Mouse (Mus musculus) embryonic fibroblast, embryonic 13.5 days (primary cell): ENCODE measurements around the gene Rngtt. TPM values are rescaled to one million over a fixed set of nuclear protein-coding genes. Genes with fewer than 3 reads are reported as not detected.

ENCODE experiments used
- H3K27ac ChIP-seq: 2 replicates; pipeline ENCODE4 v1.5.1; 2012; ENCODE audit warnings: low read length, control low read depth, inconsistent platforms; ENCODE audit not compliant: insufficient read depth
- H3K4me1 ChIP-seq: 2 replicates; pipeline ENCODE4 v1.6.1; 2011; ENCODE audit warnings: low read length; ENCODE audit not compliant: control insufficient read depth, insufficient read depth
- H3K4me3 ChIP-seq: 2 replicates; pipeline ENCODE4 v1.5.1; 2011; ENCODE audit warnings: mild to moderate bottlenecking, control low read depth, low read length; ENCODE audit not compliant: insufficient read depth
- CTCF ChIP-seq: IDR thresholded peaks from 2 replicates; pipeline ENCODE4 v1.5.1; 2011; ENCODE audit warnings: mild to moderate bottlenecking, control low read depth, low read length, moderate library complexity, borderline replicate concordance; ENCODE audit not compliant: insufficient read depth
- POLR2A ChIP-seq: IDR thresholded peaks from 2 replicates; pipeline ENCODE4 v1.6.1; 2011; ENCODE audit warnings: low read depth, mild to moderate bottlenecking, control low read depth, low read length, moderate library complexity
- polyA plus RNA-seq: library from polyadenylated mRNA; stranded (reverse); fragments of >200 nt; gene quantifications from 2 replicates; pipeline ENCODE4 v1.2.4, GENCODE M21; 2011; ENCODE audit warnings: low read depth; ENCODE audit not compliant: missing spikeins, insufficient read length

Gene Rngtt
- polyA plus RNA-seq, 1 experiment, result 30.7 TPM

DNA sequence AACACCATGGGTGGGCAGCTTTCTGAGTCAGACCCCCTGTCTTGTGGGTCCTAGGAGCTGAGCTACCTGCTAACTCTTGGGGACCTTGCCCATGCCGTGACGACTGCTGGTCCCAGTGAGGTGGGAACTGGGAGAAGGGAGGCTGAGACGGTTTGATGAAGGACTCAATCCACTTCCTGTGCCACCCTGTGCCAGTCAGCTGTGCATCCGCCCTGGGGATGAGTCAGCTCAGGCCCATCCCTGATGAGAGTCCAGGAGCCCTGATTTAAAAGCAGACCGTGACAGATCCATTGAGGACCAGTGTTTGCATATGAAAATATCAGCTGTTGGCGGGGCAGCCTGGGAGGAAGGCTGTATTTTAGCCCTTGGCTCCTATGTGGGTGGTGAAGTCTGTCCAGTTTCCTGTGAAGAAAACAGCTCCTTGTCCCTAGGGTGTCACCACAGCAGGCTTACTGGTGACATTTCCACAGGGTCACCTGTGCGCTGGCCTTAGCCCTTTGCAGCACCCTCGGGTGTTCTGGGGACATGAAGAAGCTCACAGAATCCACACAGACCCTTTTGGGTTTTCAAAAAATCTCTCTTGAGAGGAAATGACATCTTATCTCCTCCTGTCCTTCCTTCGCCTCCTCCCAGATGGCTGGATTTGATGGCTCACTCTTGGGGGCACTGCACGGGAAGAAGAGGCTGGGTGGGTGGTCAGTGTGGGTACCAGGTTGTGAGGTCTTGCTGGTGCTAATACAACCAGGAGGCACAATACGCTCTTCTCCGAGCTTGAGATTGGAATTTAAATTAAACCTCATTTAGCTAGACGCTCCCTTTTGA is 234.9 kb downstream of the Rngtt start:
- no peak overlapping the region for H3K27ac ChIP-seq
- no peaks in the 10 kb centered on the region for H3K4me1 ChIP-seq
- no peak overlapping the region for H3K4me3 ChIP-seq
- TF ChIP-seq CTCF (no peak), POLR2A (no peak)

DNA sequence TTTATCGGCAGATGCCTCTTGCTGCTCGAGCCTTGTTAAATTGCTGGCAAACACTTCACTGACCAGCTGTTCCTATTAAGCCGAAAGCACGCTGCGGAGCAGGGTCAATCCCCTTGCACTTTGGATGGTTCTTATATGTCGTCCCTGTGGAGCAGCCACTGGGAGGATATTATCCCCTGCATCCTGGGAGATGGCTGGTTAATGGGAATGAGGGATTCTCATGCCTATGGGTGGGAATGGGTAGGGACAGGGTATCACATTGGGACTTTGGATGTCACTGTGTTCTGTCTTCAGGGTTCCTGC is 235.4 kb downstream of the Rngtt start:
- TF ChIP-seq CTCF, result no peak
- TF ChIP-seq POLR2A, result no peak
- no peak overlapping the region for H3K4me3 ChIP-seq
- H3K27ac ChIP-seq, result no peak overlapping the region
- no peaks in the 10 kb centered on the region for H3K4me1 ChIP-seq

DNA sequence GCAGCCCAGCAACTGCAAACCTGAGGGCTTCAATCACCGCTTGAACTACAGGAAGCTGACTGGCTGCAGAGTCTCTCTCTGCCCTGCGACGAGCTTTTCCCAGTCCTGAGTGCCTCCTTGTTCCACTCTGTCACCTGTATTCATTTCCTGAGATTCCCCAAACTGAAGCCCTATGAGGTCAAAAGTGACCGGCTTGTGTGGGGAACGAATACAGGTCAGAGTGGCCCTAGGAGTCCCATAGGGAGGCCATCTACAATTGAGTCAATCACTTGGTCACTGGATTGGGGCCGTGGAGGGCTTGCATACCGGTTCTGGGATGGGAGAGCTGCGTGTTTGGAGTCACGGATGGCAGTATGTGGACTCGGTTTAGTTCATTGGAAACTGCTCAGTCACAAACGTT is 236.2 kb downstream of the Rngtt start:
- no peak overlapping the region for H3K27ac ChIP-seq
- TF ChIP-seq POLR2A (no peak), CTCF (no peak)
- H3K4me1 ChIP-seq, result no peaks in the 10 kb centered on the region
- H3K4me3 ChIP-seq, result no peak overlapping the region

DNA sequence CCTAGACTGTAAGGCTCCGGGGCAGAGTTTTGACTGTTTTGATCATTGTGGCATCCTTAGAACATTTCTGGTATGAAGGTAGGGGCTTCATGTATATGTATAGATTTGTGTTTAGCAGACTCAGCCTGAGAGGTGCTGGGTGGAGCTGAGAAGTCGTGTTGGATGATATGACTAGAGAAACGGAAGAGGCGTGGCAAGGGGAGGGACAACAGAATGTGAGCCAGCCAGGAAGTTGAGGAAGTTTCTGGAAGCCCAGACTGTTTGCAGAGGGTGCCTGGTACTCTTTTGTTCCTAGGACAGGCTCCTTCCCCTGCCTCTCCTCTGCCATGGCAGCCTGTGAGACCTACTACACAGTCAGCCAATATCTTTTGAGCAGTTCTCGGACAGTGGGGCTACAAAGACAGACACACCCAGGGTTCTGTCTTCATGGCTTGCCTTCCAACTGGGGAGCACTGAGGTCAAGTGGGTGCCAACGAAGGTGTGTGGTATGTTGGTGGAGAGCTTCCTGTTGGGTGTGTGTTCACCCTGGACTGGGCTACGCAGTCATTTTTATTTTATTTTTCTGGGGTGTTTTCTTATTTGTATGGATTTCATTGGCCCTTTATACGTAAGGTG is 237.3 kb downstream of the Rngtt start:
- no peak overlapping the region for H3K4me3 ChIP-seq
- H3K27ac ChIP-seq, result no peak overlapping the region
- TF ChIP-seq POLR2A (no peak), CTCF (no peak)
- no peaks in the 10 kb centered on the region for H3K4me1 ChIP-seq

DNA sequence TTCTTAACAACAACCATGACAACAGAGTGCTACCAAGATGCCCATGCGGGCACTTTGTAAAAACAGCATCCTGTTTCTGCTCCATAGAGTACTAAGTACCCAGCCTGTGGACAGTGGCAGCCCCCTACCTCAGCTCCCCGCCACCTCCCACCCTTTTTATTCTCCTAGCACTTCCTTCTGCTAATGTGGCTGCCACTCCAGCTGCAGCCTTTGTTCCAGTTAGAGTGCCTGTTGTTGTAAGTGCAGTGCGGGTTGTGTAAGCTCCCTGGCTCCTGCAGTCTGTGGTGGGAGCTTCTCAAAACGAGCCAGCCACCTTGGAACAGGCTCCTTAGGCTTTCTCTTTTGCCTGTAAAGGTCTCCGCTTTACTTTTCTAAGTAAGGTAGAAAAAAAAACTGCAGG is 239.5 kb downstream of the Rngtt start:
- no peaks in the 10 kb centered on the region for H3K4me1 ChIP-seq
- TF ChIP-seq CTCF, result no peak
- H3K27ac ChIP-seq, result no peak overlapping the region
- H3K4me3 ChIP-seq, result no peak overlapping the region

Other genes starting within 250 kb of the Rngtt start
- not detected in 2 replicates for gene Gabrr2, start 247.3 kb upstream of the Rngtt start, polyA plus RNA-seq
- not detected in 2 replicates for gene Gabrr1, start 177.8 kb upstream of the Rngtt start, polyA plus RNA-seq
- gene Pm20d2, start 120.6 kb upstream of the Rngtt start, polyA plus RNA-seq, result 0.60 TPM in 1 of 2 replicates, not detected in the other
- 1.2 and 2.2 TPM in 2 replicates for gene Srsf12, start 101.3 kb upstream of the Rngtt start, polyA plus RNA-seq
- 50.9 and 66.6 TPM in 2 replicates for gene Pnrc1, start 20.1 kb upstream of the Rngtt start, polyA plus RNA-seq